Mouse (Mus musculus): Measurements from ENCODE around the gene Slc25a13.

DNA sequence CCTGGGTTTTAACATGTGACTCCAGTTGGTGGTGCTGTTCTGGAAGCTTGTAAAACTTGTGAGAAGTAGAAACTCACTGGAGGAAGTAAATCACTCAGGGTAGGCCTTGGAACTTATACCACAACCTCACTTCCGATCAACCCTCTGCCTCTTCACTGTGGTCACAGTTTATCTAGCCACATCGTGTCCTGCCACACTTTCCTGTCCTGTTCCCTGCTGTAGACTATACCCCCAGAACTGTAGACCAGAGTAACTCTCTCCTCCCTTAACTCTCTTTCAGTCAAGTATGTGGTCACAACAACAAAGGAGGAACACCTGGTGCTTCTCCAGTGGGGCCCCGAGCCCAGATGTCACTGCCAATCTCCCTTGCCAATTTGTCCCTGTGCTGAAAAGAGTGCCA is 67.6 kb downstream of the Slc25a13 start:
- TF ChIP-seq CTCF (IDR thresholded peaks at IDR 0.05; ENCODE audit: insufficient read depth, low read depth, low read length) (no peak), POLR2A (IDR thresholded peaks at IDR 0.05; ENCODE audit: insufficient read depth, low read depth, low read length) (no peak)
